Mouse (Mus musculus): ENCODE data around the gene Mcf2l.

Mcf2l gene

DNA sequence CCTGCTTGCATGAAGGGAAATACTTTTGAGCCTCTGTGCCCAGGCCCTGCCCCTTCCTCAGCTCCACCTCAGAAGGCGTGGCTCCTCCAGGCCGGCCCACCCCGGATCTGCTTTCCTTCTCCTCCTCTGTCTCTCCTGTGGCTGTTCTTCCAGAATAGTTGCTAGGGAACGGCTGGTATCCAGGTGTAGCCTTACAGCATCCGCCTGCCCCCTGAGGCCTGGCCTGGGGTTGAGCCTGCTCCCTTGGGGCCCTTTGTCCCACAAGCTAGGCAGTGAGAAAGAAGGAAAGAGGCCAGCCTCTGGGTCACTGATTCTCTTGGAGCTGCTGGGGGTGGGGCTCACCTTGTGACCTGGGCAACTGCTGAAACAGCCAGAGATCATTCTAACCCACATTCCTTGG is 38.4 kb downstream of the Mcf2l start:
- DNase-seq (ENCODE audit: low read depth) = no peak

DNA sequence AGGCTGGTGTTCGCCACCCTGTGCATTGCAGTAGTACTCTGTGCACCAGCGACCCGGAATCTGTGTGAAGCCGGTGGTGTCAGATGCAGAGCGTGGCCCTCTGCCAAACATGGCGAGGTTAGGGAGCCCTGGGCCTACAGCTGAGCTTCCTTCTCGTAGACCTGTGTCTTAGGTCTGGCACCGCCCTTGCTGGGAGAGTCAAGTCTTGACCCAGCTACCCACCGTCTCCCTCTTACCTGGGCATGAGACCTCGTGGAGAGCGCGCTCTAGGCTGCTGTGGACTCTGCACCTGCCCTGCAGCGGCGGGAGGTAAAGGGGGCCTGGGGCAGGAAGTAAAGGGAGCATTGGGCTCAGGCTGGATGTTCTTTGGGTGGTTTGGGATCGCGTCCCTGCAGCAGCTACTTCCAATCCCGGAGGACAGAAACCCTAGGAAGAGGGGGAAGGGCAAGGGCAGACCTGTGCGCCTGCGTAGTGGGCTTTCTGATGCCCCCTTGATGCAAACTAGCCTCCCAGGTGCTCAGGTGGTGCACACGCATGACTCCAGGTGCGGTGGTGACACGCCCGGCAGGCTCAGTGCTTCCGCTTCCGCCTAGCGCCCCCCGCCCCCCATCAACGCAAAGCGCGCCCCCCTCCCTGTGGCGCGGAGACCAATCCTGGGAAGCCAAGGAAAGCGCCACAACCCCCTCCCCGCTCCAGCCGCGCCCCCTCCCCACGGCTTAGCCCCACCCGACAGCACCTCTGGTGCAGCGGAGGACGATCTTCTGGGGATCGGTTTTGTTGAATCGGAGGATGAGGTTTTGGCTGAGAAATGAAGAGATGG is 41.8 kb downstream of the Mcf2l start:
- DNase-seq (ENCODE audit: low read depth) = no peak

DNA sequence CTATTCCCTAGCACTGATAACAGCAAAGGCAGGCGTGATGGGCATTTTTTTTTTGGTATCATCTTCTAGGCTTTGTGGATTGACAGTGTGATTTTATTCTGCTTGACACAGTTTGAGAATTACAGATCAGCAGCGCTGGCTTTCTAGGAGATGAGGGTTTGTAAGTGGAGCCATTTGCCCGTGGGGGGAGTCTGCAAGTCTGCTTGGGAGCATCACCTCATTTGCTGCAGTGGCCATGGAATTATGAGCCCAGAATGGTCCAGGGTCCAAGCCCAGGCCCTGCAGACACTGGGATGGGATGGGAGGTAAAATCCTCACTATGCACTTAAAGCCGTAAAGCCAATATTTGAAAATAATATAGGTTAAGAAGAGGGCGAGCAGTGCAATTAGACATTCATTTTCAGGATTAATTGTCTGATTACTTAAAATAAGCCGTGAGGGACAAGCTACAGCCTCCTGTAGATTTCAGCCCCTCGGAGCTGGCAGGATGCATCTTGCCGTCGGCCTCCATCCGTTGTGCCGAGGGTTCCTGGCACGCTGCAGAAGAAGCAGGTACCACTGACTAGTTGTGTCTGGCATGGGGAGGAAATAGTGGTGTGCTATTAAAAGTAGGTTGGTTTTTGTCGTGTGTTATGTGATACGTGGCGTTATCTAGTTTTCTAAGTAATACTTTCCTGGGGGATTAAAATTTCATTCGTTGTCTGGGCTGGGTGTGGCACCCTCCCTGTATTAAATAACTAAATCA is 42.7 kb downstream of the Mcf2l start:
- no peak for DNase-seq (ENCODE audit: low read depth)

DNA sequence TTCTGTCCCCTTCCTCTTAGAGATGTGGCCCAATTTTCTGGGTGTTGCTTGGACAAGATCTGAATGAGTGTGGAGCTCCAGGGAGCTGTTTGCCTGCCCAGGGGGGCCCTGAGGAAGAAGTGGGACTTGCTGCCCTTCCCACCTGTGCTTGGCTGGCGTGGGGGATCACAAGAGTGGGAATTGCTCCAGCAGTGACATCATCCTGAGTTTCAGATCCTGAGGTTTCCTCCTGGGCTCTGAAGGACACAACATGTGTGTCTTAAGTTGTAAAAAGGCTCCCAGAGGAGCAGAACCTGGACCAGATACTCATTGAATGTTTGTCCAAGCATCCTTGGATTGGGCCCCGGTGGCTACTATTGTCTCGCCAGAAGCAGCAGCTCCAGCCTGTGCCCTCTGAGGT is 43.4 kb downstream of the Mcf2l start:
- DNase-seq (ENCODE audit: low read depth) = no peak

DNA sequence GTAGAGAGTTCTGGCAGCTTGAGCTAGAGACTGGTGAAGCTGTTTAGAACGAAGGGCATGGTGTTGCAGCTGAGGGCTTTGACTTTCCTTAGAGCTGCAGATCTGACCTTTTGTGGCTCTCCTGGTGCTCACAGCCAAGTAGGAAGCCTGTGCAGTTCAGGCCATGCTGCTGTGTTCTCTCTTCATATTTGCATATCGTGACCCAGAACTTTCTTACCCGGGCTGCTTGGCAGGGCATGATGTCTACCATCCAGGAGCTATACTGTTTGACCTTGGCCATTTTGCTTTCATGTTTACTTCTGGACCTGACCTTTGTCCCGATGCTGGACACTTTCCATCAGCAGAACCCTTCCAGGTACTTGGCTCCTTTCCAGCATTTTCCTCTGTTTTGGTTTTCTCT is 44.2 kb downstream of the Mcf2l start:
- no peak for DNase-seq (ENCODE audit: low read depth)

DNA sequence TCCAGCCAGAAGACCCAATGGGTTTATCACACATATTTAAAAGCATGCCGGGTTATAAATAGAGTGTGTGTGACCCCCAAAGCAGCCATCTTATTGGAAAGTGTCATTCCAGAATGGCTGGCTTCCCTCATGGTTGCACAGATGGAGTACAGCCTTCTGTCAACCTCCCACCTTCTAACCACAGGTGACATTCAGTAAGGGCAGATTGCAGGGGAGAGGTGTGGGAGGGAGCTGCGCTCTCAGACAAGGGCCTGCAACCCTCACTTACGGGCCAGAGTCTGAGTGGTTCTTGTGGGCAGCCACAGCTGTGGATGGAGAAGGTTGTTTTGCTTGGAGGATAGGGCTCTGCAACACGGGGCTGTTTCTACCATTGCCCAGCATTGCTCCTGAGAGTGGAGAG is 47.0 kb downstream of the Mcf2l start:
- DNase-seq (ENCODE audit: low read depth) = no peak

DNA sequence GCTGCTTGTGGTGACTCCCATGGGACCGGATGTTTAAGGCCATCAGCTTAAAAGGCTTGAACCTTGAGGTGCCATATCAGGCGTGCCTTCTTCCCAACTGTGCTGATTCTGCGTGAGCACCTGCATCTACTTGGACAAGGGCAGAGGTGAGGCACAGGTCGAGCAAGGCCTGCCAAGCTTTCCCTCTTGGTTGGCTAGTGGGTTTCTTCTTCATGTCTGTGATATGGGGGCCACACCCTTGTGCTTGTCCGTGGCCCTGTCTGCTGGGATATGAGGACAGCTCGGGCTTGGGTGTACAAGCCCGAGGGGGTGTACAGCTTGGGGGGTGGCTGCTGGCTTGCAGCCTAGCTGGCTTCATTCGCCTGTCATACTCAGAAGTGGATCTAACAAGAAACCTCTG is 51.4 kb downstream of the Mcf2l start:
- DNase-seq (ENCODE audit: low read depth) = no peak

DNA sequence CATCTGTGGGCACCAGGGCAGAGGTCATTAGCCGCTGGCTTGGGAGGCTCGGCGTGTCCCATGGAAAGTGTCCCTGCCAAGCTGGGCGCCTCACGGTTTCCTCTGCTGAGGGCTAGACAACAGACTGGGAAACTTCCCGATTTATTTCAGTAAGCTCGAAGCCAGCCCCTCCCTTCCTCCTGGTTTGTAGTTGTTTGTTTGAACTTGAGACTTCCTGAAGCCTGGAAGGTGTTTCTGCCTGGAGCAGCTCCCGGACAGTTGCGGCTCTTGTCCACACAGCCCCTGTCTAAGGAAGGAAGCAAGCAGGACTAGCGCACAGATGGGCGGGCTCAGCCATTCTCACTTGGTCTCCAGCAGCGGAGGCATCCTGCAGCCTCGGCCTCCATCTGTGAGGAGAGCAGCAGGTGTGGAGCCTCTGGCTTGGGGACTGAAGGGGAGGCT is 52.4 kb downstream of the Mcf2l start:
- no peak for DNase-seq (ENCODE audit: low read depth)

DNA sequence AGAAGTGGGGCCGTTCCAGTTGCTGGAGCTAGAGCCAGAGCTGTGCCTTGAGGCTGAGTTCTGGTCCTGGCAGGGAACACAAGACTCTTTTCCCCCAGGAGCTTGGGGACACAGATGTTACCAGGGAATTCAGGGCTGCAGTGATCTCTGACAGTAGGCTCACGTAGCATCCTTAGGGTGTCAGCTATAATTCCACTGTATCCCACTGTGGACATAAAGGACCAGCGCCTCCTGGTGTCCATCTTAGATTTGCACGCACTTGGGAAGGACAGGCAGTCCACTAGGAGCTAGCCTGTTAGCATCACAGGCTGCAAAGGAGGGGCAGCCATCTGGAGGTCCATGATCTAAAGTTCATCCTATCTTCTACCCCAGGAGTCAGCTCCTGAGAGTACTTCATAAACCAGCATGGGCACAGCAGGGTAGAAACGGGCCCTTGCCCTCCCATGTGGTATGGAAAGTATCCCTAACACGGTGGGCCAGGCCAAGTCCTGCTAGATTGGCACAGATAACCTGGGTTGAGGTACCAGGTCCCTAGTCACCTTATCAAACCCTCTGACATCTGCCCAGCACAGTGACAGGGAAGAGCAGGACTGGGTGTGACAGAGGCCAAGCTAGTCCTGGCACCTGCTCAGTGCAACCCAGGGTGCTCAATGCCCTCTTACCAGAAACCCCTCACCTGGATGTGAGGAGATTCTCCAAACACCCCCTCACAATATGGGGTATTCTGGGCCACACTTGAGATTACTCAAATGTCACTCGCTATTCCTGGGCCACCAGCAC is 53.8 kb downstream of the Mcf2l start:
- no peak for DNase-seq (ENCODE audit: low read depth)

DNA sequence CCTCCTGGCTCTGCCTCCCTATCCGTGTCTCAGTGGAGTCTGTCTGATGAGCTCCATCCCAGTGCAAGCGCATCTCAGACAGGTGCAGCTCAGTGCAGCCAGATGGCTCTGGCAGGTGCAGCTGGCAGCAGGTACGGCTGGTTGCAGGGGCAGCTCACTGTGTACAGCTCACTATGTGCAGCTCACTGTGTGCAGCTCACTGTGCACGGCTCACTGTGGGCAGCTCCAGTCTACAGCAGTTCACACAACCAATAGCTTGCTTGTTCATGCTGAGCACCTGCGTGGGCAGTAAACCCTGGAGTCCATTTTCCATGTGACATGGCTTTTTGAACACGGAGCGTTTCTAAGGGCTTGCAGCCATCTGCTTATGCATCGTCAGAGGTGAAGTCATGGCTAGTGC is 54.4 kb downstream of the Mcf2l start:
- no peak for DNase-seq (ENCODE audit: low read depth)

DNA sequence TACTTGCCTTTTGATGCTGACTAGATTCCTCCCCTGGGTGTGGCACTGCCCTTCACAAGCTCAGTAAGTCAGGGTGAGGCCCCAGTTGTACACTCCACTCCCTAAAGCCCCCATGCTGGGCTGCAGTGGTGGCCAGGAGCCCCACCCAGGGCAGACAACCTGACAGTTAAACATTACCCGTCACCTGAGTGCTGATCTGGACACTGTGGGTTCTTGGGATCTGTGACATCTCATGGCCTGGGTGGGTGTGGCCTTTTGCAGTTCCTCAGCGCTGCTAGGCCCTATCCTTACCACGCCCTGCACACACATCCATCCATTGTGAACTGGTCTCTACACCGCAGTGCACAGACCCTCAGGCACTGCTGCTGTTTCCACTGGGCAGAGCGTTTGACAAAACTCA is 55.3 kb downstream of the Mcf2l start:
- DNase-seq (ENCODE audit: low read depth) = no peak

DNA sequence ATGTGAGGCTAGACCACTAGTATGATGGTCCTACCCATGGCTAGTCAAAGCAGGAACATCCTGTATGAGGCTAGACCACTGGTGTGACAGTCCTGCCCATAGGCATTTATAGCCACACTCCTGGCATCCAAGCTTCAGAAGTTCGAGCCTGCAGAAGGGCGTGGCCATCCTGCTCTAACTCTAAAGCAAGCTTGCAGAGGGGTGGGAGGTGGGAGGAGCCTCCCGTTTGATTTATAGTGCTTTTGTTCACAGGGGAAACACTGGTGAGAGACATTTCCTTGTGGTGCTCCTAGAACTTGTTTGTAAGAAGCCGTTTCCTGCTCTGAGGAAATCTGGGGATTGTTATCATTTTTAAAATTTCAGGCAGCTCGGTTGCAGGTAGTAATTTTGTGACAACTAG is 56.7 kb downstream of the Mcf2l start:
- no peak for DNase-seq (ENCODE audit: low read depth)

DNA sequence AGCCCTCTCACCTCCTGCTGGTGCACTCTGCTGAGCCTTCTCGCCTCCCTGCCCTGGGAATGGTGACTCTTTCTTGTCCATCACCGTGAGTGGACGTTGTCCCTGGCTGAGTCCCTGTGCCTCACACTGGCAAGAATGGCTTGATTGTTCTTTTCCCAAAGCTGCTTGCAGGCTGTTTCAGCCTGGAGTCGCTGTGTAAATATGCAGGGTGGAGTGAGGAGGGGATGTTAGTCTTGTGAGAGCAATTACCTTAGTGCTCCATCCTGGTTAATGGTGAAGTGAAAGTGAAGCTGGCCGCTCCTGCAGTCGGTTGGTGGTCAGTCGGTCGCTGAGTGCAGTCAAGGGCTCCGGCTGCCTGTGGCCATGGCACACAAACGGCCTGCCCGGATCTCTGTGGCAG is 57.8 kb downstream of the Mcf2l start:
- DNase-seq (ENCODE audit: low read depth) = no peak

DNA sequence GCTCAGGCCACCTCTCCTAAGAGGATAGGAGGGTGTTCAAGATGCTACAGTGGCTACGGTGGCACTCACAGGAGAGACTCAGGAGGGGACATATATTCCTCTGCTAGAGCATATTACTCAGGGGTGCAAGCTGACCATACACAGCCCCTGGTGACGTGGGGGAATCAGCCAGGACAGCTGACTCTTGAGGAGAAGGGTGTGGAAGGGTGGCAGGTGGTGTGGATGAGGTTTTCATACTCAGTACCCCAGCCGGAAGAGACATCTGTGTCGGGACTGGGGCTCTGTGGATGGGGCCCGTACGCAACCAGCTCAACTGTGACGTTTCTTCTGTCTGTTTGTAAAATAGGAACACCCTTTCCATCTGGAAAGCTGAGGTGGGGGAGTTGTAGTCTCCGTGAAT is 58.9 kb downstream of the Mcf2l start:
- no peak for DNase-seq (ENCODE audit: low read depth)

DNA sequence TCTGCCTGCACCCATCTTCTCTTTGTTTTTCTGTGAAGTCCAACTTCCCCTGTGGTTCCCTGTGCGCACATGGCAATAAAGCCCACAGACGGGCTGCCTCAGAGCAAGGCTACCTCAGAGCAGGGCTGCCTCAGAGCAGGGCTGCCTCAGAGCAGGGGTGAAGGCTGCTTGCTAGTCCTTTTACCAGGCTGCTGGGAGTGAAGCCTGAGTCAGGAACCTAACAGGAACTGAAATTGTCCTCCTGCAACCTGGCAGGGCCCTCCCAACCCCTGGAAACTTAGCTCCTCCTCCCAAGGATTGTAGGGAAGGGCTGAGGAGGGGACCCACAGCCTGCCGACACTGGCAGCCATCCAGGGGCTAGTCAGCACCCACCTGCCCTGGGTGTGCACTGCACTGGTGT is 60.2 kb downstream of the Mcf2l start:
- no peak for DNase-seq (ENCODE audit: low read depth)

DNA sequence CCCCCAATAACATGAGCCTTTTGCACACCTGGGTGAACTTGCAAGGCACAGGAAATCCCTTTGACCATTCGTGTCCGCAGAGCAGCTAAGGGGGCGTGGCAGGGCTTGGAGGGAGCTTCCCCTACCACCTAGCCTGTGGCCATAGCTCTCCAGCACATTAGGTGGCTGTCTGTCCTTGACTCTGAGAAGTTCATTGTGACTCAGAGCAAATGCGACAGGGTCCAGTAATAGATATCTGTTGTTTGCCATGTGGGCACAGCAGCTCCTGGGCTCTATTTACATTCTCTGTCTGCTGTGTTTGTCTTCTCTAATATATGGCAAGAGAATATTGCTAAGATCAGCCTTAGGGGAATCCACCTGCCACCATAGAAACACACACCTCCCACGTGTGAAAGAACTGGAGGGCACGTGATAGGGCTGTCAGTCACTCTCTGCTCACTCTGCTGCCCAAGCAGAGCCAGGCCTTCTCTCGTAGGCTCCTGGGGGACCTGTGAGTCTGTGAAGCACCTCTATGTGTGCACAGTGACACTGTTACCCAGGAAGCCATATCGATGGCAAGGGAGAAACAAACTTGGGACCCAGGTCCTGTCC is 60.9 kb downstream of the Mcf2l start:
- no peak for DNase-seq (ENCODE audit: low read depth)

DNA sequence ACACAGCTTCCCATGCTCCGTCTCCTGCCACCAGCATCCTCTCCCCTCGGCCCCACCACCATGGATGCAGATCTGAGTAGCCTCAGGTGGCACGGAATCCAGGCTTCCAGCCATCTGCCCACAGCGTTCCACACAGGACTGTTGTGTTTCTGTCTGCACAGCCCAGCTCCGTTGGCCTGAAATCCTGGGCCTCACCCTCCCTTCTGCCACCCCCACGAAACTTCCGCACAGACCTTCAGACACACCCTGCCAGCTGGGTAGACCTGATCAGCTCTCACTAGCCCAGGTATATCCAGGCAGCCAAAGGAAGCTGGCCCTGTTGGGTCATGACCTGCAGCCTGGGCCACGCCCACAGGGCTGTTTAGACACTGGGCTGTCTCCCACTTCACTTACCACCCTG is 66.9 kb downstream of the Mcf2l start:
- no peak for DNase-seq (ENCODE audit: low read depth)

DNA sequence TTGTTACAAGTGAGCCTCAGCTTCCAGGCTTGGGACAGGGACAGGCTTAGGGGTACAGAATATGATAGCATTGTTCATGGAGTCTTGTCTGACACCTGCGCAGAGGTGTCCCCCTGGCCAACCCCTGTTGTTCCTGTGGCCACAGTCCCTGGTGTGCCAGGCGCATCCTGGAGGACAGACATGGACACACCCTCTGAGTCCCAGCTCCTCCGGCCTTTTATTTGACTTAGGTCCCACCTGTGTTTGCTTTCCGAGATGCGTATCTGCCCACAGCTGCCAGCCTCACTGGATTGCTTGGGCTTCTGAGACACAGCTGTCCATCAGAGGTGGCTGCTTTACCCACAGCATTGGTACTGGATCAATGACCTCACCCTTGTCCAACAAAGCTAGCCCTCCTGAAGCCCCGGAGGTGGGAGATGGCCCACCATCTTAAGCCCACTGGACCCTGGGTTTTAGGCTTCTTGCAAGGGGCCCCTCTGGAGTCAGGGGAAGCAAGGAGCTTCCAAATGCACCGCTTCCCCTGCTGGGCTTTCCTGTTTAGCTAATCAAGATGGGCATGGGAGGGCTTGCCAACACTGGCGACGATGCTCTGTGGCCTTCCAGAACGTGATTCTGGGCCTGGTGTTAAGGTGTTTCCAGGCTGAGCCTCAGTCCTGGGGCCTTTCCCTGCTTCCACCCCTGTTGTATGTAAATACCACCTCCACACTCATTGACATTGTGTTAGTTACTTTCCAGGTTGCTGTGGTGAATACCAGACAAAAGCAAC is 67.7 kb downstream of the Mcf2l start:
- DNase-seq (ENCODE audit: low read depth) = no peak

DNA sequence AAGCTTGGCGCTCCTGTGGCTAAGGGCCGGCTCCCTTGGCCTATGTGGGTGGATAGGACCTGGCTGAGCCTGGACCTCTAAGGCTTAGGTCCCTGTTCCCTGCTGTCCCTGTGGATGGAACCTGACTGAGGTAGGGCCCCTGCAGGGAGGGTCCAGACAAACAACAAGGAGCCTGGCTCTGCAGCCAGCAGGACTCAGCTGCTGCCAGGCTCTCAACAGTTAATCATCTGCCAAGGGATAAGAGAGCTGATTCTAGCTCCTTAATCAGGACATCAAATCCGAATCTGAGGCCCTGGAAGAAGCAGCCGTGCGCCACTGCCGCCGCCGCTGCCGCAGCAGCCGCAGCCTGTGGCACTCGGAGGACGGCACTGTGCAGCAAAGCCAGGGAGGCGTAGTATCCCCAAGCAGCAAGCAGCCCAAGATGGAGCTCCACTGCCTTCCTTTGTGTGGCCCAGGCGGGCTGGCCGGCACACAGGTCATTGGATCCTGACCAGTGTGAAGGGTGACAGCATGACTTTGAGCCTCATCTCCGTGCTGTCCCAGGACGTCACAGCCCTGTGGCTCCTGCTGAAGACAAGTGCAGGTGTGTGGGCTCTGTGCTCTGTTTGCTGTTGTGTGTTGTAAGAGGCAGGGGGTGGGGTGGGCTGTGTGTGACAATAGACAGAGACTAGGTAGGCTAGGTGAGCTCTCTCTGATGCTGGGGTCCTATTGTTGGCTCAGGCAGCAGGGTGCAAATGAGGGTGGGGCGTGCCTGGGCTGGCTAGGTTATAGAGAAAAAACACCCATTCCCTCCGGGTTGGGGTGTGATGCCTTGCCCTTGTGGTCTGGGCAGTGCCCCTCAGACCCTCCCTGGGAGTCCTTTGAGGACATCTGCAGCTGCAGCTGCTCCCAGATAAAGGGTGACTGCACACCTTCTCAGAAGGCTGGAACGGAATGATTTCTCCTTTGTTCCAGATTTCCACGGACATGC is 74.3 kb downstream of the Mcf2l start:
- no peak for DNase-seq (ENCODE audit: low read depth)

DNA sequence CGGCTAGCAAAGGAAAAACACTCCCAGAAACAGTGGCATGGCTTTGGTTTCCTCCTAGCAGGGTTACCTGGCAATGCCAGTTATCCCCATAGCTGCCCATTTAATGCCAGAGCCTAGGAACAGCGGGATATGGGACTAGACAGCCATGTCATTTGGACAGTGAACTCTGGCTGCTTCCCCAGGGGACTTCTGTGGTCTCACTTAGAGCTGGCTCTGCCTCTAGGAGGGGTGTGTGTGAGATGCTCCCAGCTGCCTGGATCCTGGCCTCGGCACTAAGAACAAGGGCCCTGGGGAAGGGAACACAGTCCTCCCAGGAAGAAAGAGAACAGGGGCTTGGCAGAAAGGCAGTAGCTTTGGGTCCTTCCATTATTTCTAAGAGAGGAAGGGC is 75.0 kb downstream of the Mcf2l start:
- no peak for DNase-seq (ENCODE audit: low read depth)
